Mouse (Mus musculus): ENCODE measurements around the gene Stradb. TPM values are rescaled to one million over a fixed set of nuclear protein-coding genes. Genes with fewer than 3 reads are reported as not detected.
"Not testable (repeated sequence)": the region's sequence is repeated elsewhere in the genome, so short reads cannot be mapped to it uniquely, and the experiment has no call there.

The Stradb gene
- polyA plus RNA-seq, 1 experiment from 2014 or later = 49.1 TPM

GRCm38 (mm10) chr1:58957931-58958330 lies 15.4 kb upstream of the Stradb start:
- Histone ChIP-seq H3K9me3 (replicated peaks; ENCODE audit: control insufficient read depth, low read length) (no peaks in the 10 kb centered on the region), H3K36me3 (ENCODE audit: control insufficient read depth, insufficient read depth) (0 out of 2 replicates have a peak, but pooled peaks cover 3% of the 10 kb centered on the region), H3K4me3 (ENCODE audit: low read depth, low read length) (no peak overlapping the region), H3K27me3 (ENCODE audit: control insufficient read depth, insufficient read depth, low read depth, low read length) (no peaks in the 10 kb centered on the region), H3K4me2 (ENCODE audit: low read depth, low read length) (0 out of 2 replicates have a peak overlapping the region, but pooled peaks have one; percentile 2), H3K9ac (ENCODE audit: low read depth, low read length) (peak overlapping the region; percentile 1), H3K4me1 (ENCODE audit: control insufficient read depth, low read depth, low read length) (peaks cover 82% of the 10 kb centered on the region), H3K27ac (ENCODE audit: low read length) (peak overlapping the region; percentile 31)
- WGBS (ENCODE audit: insufficient replicate concordance) = 57% methylated on average over 2 of the region's 2 CpGs
- ATAC-seq (ENCODE audit: low read depth) = no peak

- not testable (repeated sequence) for H3K9me3 ChIP-seq (replicated peaks; ENCODE audit: control insufficient read depth, low read length); H3K27me3 ChIP-seq (ENCODE audit: control insufficient read depth, insufficient read depth, low read depth, low read length); ATAC-seq (ENCODE audit: low read depth); H3K4me3 ChIP-seq (ENCODE audit: low read depth, low read length); H3K4me2 ChIP-seq (ENCODE audit: low read depth, low read length); H3K36me3 ChIP-seq (ENCODE audit: control insufficient read depth, insufficient read depth)
- peak overlapping the region; percentile 81 for H3K27ac ChIP-seq (ENCODE audit: low read length)
- peaks cover 84% of the 10 kb centered on the region for H3K4me1 ChIP-seq (ENCODE audit: control insufficient read depth, low read depth, low read length)
- H3K9ac ChIP-seq (ENCODE audit: low read depth, low read length) = peak overlapping the region; percentile 6
- WGBS (ENCODE audit: insufficient replicate concordance) = 82% methylated on average over 16 of the region's 16 CpGs
Observed at GRCm38 (mm10) chr1:58958789-58959526, 14.4 kb upstream of the Stradb start.

- Histone ChIP-seq H3K9ac (ENCODE audit: low read depth, low read length) (peak overlapping the region; percentile 44; the same call in 1 of the 2 replicates), H3K9me3 (replicated peaks; ENCODE audit: control insufficient read depth, low read length) (no peaks in the 10 kb centered on the region), H3K27me3 (ENCODE audit: control insufficient read depth, insufficient read depth, low read depth, low read length) (no peaks in the 10 kb centered on the region), H3K27ac (ENCODE audit: low read length) (peak overlapping the region; percentile 81), H3K4me3 (ENCODE audit: low read depth, low read length) (no peak overlapping the region; the same call in 1 of the 2 replicates), H3K36me3 (ENCODE audit: control insufficient read depth, insufficient read depth) (0 out of 2 replicates have a peak, but pooled peaks cover 3% of the 10 kb centered on the region), H3K4me2 (ENCODE audit: low read depth, low read length) (peak overlapping the region; percentile 19), H3K4me1 (ENCODE audit: control insufficient read depth, low read depth, low read length) (peaks cover 86% of the 10 kb centered on the region)
- no peak for ATAC-seq (ENCODE audit: low read depth)
- 61% methylated on average over 2 of the region's 2 CpGs for WGBS (ENCODE audit: insufficient replicate concordance)
Observed at GRCm38 (mm10) chr1:58959682-58960081, 13.6 kb upstream of the Stradb start.

- 58% methylated on average over 12 of the region's 12 CpGs for WGBS (ENCODE audit: insufficient replicate concordance)
- H3K36me3 ChIP-seq (ENCODE audit: control insufficient read depth, insufficient read depth) = 0 out of 2 replicates have a peak, but pooled peaks cover 3% of the 10 kb centered on the region
- H3K27me3 ChIP-seq (ENCODE audit: control insufficient read depth, insufficient read depth, low read depth, low read length) = no peaks in the 10 kb centered on the region
- peak overlapping the region; percentile 65 for H3K4me2 ChIP-seq (ENCODE audit: low read depth, low read length)
- no peak for ATAC-seq (ENCODE audit: low read depth)
- peak overlapping the region; percentile 94 for H3K27ac ChIP-seq (ENCODE audit: low read length)
- H3K4me3 ChIP-seq (ENCODE audit: low read depth, low read length) = peak overlapping the region; percentile 16
- H3K9ac ChIP-seq (ENCODE audit: low read depth, low read length) = peak overlapping the region; percentile 55
- peaks cover 83% of the 10 kb centered on the region for H3K4me1 ChIP-seq (ENCODE audit: control insufficient read depth, low read depth, low read length)
- H3K9me3 ChIP-seq (replicated peaks; ENCODE audit: control insufficient read depth, low read length) = no peaks in the 10 kb centered on the region
Observed at GRCm38 (mm10) chr1:58961152-58961893, 12.0 kb upstream of the Stradb start.

GRCm38 (mm10) chr1:58962418-58962817 lies 10.9 kb upstream of the Stradb start:
- Histone ChIP-seq H3K4me2 (ENCODE audit: low read depth, low read length) (peak overlapping the region; percentile 65), H3K27me3 (ENCODE audit: control insufficient read depth, insufficient read depth, low read depth, low read length) (no peaks in the 10 kb centered on the region), H3K36me3 (ENCODE audit: control insufficient read depth, insufficient read depth) (0 out of 2 replicates have a peak, but pooled peaks cover 3% of the 10 kb centered on the region), H3K4me3 (ENCODE audit: low read depth, low read length) (peak overlapping the region; percentile 16), H3K9ac (ENCODE audit: low read depth, low read length) (peak overlapping the region; percentile 55), H3K4me1 (ENCODE audit: control insufficient read depth, low read depth, low read length) (peaks cover 86% of the 10 kb centered on the region), H3K27ac (ENCODE audit: low read length) (peak overlapping the region; percentile 94), H3K9me3 (replicated peaks; ENCODE audit: control insufficient read depth, low read length) (no peaks in the 10 kb centered on the region)
- peak; percentile 89 for ATAC-seq (ENCODE audit: low read depth)
- 21% methylated on average over 5 of the region's 5 CpGs for WGBS (ENCODE audit: insufficient replicate concordance)

- H3K9ac ChIP-seq (ENCODE audit: low read depth, low read length) = peak overlapping the region; percentile 51
- no peaks in the 10 kb centered on the region for H3K27me3 ChIP-seq (ENCODE audit: control insufficient read depth, insufficient read depth, low read depth, low read length)
- H3K9me3 ChIP-seq (replicated peaks; ENCODE audit: control insufficient read depth, low read length) = no peaks in the 10 kb centered on the region
- H3K36me3 ChIP-seq (ENCODE audit: control insufficient read depth, insufficient read depth) = 0 out of 2 replicates have a peak, but pooled peaks cover 3% of the 10 kb centered on the region
- peaks cover 85% of the 10 kb centered on the region for H3K4me1 ChIP-seq (ENCODE audit: control insufficient read depth, low read depth, low read length)
- peak overlapping the region; percentile 14 for H3K4me3 ChIP-seq (ENCODE audit: low read depth, low read length)
- H3K4me2 ChIP-seq (ENCODE audit: low read depth, low read length) = peak overlapping the region; percentile 65
- peak; percentile 59 for ATAC-seq (ENCODE audit: low read depth)
- peak overlapping the region; percentile 94 for H3K27ac ChIP-seq (ENCODE audit: low read length)
Observed at GRCm38 (mm10) chr1:58962865-58963264, 10.5 kb upstream of the Stradb start.

GRCm38 (mm10) chr1:58967534-58967933 lies 5.8 kb upstream of the Stradb start:
- Histone ChIP-seq H3K9me3 (replicated peaks; ENCODE audit: control insufficient read depth, low read length) (no peaks in the 10 kb centered on the region), H3K4me2 (ENCODE audit: low read depth, low read length) (peak overlapping the region; percentile 47), H3K27me3 (ENCODE audit: control insufficient read depth, insufficient read depth, low read depth, low read length) (no peaks in the 10 kb centered on the region), H3K4me3 (ENCODE audit: low read depth, low read length) (peak overlapping the region; percentile 15), H3K27ac (ENCODE audit: low read length) (peak overlapping the region; percentile 65), H3K4me1 (ENCODE audit: control insufficient read depth, low read depth, low read length) (peaks cover 57% of the 10 kb centered on the region), H3K9ac (ENCODE audit: low read depth, low read length) (0 out of 2 replicates have a peak overlapping the region, but pooled peaks have one; percentile 9), H3K36me3 (ENCODE audit: control insufficient read depth, insufficient read depth) (no peaks in the 10 kb centered on the region; the same call in 1 of the 2 replicates)
- 28% methylated on average over 4 of the region's 4 CpGs for WGBS (ENCODE audit: insufficient replicate concordance)
- ATAC-seq (ENCODE audit: low read depth) = no peak

GRCm38 (mm10) chr1:58970054-58970453 lies 3.3 kb upstream of the Stradb start:
- Histone ChIP-seq H3K27ac (ENCODE audit: low read length) (peak overlapping the region; percentile 87), H3K36me3 (ENCODE audit: control insufficient read depth, insufficient read depth) (no peaks in the 10 kb centered on the region; the same call in 1 of the 2 replicates), H3K27me3 (ENCODE audit: control insufficient read depth, insufficient read depth, low read depth, low read length) (no peaks in the 10 kb centered on the region), H3K4me3 (ENCODE audit: low read depth, low read length) (peak overlapping the region; percentile 97), H3K9me3 (replicated peaks; ENCODE audit: control insufficient read depth, low read length) (no peaks in the 10 kb centered on the region), H3K9ac (ENCODE audit: low read depth, low read length) (peak overlapping the region; percentile 99), H3K4me2 (ENCODE audit: low read depth, low read length) (peak overlapping the region; percentile 56), H3K4me1 (ENCODE audit: control insufficient read depth, low read depth, low read length) (peaks cover 32% of the 10 kb centered on the region)
- 23% methylated on average over 5 of the region's 5 CpGs for WGBS (ENCODE audit: insufficient replicate concordance)
- no peak for ATAC-seq (ENCODE audit: low read depth)
